Mouse (Mus musculus): Measurements from ENCODE around the gene Kcnj6.

GRCm38 (mm10) chr16:94946848-94947247 is 50.7 kb downstream of the Kcnj6 start:
- no peak for TF ChIP-seq CTCF (IDR thresholded peaks at IDR 0.05; ENCODE audit: control insufficient read depth, insufficient read depth, insufficient replicate concordance, low read depth, low read length)
- TF ChIP-seq POLR2A (IDR thresholded peaks at IDR 0.05; ENCODE audit: control insufficient read depth, low read depth, low read length), result no peak
